Mouse (Mus musculus): ENCODE measurements at regions not wholly inside any gene's neighbourhood (a gene's known extent, or its start where the extent isn't known, plus 50 kb on each side); places are given as distances from the start of the nearest gene placed in this dataset.

- no peak for DNase-seq (ENCODE audit: low spot score)
These were observed 370.8 kb downstream of the Nkx6-1 start for GRCm38 (mm10) chr5:101294031-101294430.

GRCm38 (mm10) chr5:101288358-101288757 is 376.4 kb downstream of the Nkx6-1 start:
- DNase-seq (ENCODE audit: low spot score) = no peak

GRCm38 (mm10) chr5:101285941-101286340 is 378.9 kb downstream of the Nkx6-1 start:
- no peak for DNase-seq (ENCODE audit: low spot score)

- no peak for DNase-seq (ENCODE audit: low spot score)
These were observed 405.0 kb downstream of the Gpat3 start for GRCm38 (mm10) chr5:101250474-101250873.

- DNase-seq (ENCODE audit: low spot score) = no peak
These were observed 397.1 kb downstream of the Gpat3 start for GRCm38 (mm10) chr5:101242651-101243050.

- no peak for DNase-seq (ENCODE audit: low spot score)
These were observed 394.0 kb downstream of the Gpat3 start for GRCm38 (mm10) chr5:101239298-101240118.

- no peak for DNase-seq (ENCODE audit: low spot score)
These were observed 390.7 kb downstream of the Gpat3 start for GRCm38 (mm10) chr5:101236163-101236693.

GRCm38 (mm10) chr5:101222390-101222789 is 376.9 kb downstream of the Gpat3 start:
- no peak for DNase-seq (ENCODE audit: low spot score)

- no peak for DNase-seq (ENCODE audit: low spot score)
These were observed 372.6 kb downstream of the Gpat3 start for GRCm38 (mm10) chr5:101218082-101218481.

- no peak for DNase-seq (ENCODE audit: low spot score)
These were observed 371.5 kb downstream of the Gpat3 start for GRCm38 (mm10) chr5:101216837-101217571.

- no peak for DNase-seq (ENCODE audit: low spot score)
These were observed 366.5 kb downstream of the Gpat3 start for GRCm38 (mm10) chr5:101211974-101212373.

GRCm38 (mm10) chr5:101208150-101208549 is 362.6 kb downstream of the Gpat3 start:
- no peak for DNase-seq (ENCODE audit: low spot score)

GRCm38 (mm10) chr5:101195501-101195900 is 350.0 kb downstream of the Gpat3 start:
- no peak for DNase-seq (ENCODE audit: low spot score)

- DNase-seq (ENCODE audit: low spot score) = no peak
These were observed 345.5 kb downstream of the Gpat3 start for GRCm38 (mm10) chr5:101190976-101191375.

GRCm38 (mm10) chr5:101173183-101173582 is 327.7 kb downstream of the Gpat3 start:
- DNase-seq (ENCODE audit: low spot score) = no peak

GRCm38 (mm10) chr5:101172782-101173181 is 327.3 kb downstream of the Gpat3 start:
- DNase-seq (ENCODE audit: low spot score) = no peak

GRCm38 (mm10) chr5:101169074-101169473 is 323.6 kb downstream of the Gpat3 start:
- DNase-seq (ENCODE audit: low spot score) = no peak

GRCm38 (mm10) chr5:101163624-101164213 is 318.2 kb downstream of the Gpat3 start:
- no peak for DNase-seq (ENCODE audit: low spot score)

GRCm38 (mm10) chr5:101163112-101163511 is 317.6 kb downstream of the Gpat3 start:
- no peak for DNase-seq (ENCODE audit: low spot score)

GRCm38 (mm10) chr5:101157416-101157815 is 311.9 kb downstream of the Gpat3 start:
- no peak for DNase-seq (ENCODE audit: low spot score)

- DNase-seq (ENCODE audit: low spot score) = no peak
These were observed 300.8 kb downstream of the Gpat3 start for GRCm38 (mm10) chr5:101146345-101146744.

GRCm38 (mm10) chr5:101124941-101125453 is 279.5 kb downstream of the Gpat3 start:
- no peak for DNase-seq (ENCODE audit: low spot score)
